ENCODE assay signal across 17 mouse cellular contexts in genomic region chr10:107933527-107933926, GRCm38 (mm10). TPM values are rescaled to one million over a fixed set of nuclear protein-coding genes. Genes with fewer than 3 reads are reported as not detected.
"Had no signal": no experiment of that assay in that cellular context is flagged by ENCODE, and none has a peak within 500 bp of the region (broad histone marks: within the 10 kb centered on the region; RNA-seq: fewer than 3 reads in every experiment).

No protein-coding gene starts in this region.

- H3K4me3 ChIP-seq: kidney, embryonic 15.5 days; left cerebral cortex, adult 2 months; limb, embryonic 15.5 days; liver, embryonic 12.5 days; midbrain, embryonic 10.5 days; neural tube, embryonic 13.5 days; stomach, embryonic 15.5 days had no signal

- H3K9ac ChIP-seq: kidney, embryonic 15.5 days; limb, embryonic 15.5 days; liver, embryonic 12.5 days; lung, embryonic 14.5 days; neural tube, embryonic 13.5 days; stomach, embryonic 15.5 days had no signal

- H3K4me2 ChIP-seq: kidney, embryonic 15.5 days; limb, embryonic 15.5 days; liver, embryonic 12.5 days; lung, embryonic 14.5 days; neural tube, embryonic 13.5 days; stomach, embryonic 15.5 days had no signal

- ATAC-seq: liver, embryonic 12.5 days; midbrain, embryonic 16.5 days had no signal

- H3K27me3 ChIP-seq: kidney, embryonic 15.5 days; limb, embryonic 15.5 days; liver, embryonic 12.5 days; neural tube, embryonic 13.5 days; stomach, embryonic 15.5 days had no signal

- H3K4me1 ChIP-seq: liver, embryonic 12.5 days had no signal

- H3K9me3 ChIP-seq: kidney, embryonic 15.5 days; limb, embryonic 15.5 days; liver, embryonic 12.5 days; midbrain, embryonic 10.5 days; neural tube, embryonic 13.5 days; stomach, embryonic 15.5 days had no signal

- H3K36me3 ChIP-seq: kidney, embryonic 15.5 days; limb, embryonic 15.5 days; liver, embryonic 12.5 days; midbrain, embryonic 10.5 days; neural tube, embryonic 13.5 days; stomach, embryonic 15.5 days had no signal

- DNase-seq: kidney, adult 2 months; kidney, postnatal 14 days; lung, embryonic 14.5 days; lung, postnatal 10 days; retina, postnatal 1 day; right cerebral cortex, postnatal 14 days; thymus, postnatal 36 days had no signal

- H3K27ac ChIP-seq: kidney, embryonic 15.5 days; left cerebral cortex, adult 2 months; limb, embryonic 15.5 days; liver, embryonic 12.5 days; macrophage; midbrain, embryonic 10.5 days; neural tube, embryonic 13.5 days; stomach, embryonic 15.5 days had no signal

RNA-seq across cellular contexts. Expression of gene Otogl, which starts 21.6 kb away (rescaled TPM):
- polyA plus RNA-seq: macrophage; midbrain, embryonic 10.5 days; neural tube, embryonic 13.5 days; spleen, adult 2 months had no signal
